Mouse (Mus musculus): ENCODE measurements around the gene Dusp6. TPM values are rescaled to one million over a fixed set of nuclear protein-coding genes. Genes with fewer than 3 reads are reported as not detected.

The Dusp6 gene
- polyA plus RNA-seq, 1 experiment from 2014 or later, result 34.4 TPM

DNA sequence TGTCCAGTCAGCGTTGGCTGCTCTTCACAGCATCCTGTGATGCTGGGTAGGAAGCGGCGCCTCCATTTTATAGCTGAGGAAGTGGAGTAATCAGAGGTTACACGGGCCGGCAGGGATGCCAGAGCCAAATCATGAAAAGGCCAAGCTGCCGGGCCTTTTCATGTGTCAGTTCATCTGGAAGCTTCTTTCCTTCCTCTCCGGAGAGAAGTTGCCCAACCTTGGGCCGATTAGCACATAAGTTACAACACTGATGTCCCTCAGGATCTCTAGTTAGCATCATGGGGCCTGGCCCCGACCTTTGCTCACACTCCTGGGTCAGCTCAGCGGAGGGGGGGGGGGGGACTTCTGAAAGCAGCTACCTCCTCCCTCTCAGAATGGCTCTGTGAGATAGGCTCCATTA, 7.4 kb downstream of the Dusp6 start:
- DNase-seq (ENCODE audit: low spot score), result no peak

DNA sequence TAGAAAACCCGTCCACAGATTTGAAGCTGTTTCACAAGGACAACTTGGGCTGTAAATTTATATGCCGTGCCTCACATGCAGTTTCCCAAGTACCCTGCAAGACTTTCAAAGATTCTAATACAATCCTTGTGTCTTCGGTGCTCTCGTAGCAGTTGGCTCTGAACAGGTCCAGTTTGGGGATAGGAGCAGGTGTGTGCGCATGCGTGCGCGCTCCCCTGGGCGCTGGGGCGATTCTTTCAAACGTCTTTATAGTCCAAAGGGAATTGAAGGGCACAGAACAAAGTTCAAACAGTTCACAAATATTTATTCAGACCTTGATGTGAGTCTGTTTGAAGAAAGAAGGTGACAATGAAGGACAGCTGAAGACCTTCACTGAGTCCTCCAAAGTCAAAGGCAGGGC, 8.0 kb downstream of the Dusp6 start:
- no peak for DNase-seq (ENCODE audit: low spot score)

- DNase-seq (ENCODE audit: low spot score), result no peak
Measured at GRCm38 (mm10) chr10:99273006-99273405, 10.0 kb downstream of the Dusp6 start.

GRCm38 (mm10) chr10:99274640-99275039, 11.6 kb downstream of the Dusp6 start:
- no peak for DNase-seq (ENCODE audit: low spot score)

DNA sequence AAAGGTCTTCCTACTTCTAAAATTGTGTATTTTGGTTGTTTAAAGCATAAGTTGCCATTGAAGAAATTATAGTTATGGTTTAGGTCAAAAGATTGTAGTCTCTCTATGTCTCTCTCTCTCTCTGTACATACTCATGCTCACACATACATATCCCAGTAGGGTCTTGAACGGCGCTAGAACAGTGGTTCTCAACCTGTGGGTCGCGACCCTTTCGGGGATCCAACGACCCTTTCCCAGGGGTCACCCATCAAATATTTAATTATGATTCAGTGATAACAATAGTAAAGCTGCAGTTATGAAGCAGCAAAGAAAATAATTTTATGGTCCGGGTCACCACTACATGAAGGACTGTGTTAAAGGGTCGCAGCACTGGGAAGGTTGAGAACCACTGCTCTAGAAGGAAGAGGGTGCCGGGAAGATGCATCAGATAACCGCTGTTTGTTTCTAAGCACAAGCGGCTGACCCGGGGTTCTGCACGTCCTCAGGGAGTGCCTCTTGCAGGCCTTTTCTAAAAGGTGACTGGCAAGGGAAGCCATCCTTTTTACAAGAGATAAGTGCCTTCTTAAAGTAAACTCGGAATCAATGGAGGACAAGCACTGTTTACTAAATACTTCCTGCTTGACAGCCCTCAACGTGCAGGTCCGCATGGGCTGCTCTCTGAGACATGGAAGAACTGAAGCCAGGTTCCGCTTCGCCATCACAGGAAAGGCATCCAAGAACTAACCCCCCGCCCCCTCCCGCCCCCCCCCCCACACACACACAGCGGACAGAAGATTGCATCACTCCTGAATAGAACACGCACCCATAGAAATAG, 16.2 kb downstream of the Dusp6 start:
- no peak for DNase-seq (ENCODE audit: low spot score)

DNA sequence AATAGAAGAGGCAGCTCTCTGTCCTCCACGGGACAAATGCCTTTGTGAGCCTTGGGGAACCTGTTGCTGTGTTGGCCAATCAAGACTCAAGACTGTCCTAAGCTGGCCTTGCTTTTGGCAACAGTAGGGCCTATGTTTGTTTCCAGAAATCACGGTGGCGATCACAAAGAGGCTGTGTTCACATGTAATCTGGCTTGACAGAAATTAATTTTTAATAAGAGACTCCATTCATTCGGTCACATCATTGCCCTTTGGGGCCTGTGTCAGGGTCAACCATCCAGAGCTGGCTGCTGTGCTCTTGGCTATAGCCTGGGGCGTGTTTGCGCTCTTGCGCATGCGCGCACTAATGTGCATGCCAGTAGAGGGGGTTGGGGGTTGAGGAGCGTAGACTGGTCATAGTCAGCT, 21.0 kb downstream of the Dusp6 start:
- no peak for DNase-seq (ENCODE audit: low spot score)

DNA sequence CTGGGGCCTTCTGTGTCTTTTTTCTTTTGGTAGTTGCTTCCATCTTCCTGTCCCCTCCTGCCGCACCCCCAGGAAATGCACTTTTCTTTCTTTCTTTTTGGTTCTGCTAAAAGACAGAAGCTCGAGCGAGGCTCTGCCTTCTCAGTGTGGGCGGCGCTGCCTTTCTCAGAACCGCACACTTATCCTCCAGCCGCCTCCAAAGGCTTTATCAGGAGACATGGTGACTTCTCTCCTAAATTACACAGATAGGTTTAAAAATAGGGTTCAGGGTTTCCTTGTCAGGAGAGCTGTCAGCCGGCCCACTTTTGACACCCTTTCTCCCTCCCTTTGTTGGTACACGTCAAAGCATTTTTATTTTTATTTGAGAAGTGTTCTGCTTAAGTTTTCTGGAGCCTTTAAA, 21.9 kb downstream of the Dusp6 start:
- DNase-seq (ENCODE audit: low spot score), result peak; percentile 38

GRCm38 (mm10) chr10:99285759-99286158, 22.7 kb downstream of the Dusp6 start:
- DNase-seq (ENCODE audit: low spot score), result no peak

- DNase-seq (ENCODE audit: low spot score), result no peak
Measured at GRCm38 (mm10) chr10:99286213-99286612, 23.2 kb downstream of the Dusp6 start.

- no peak for DNase-seq (ENCODE audit: low spot score)
Measured at GRCm38 (mm10) chr10:99286787-99287186, 23.8 kb downstream of the Dusp6 start.

- DNase-seq (ENCODE audit: low spot score), result no peak
Measured at GRCm38 (mm10) chr10:99287206-99287605, 24.2 kb downstream of the Dusp6 start.

DNA sequence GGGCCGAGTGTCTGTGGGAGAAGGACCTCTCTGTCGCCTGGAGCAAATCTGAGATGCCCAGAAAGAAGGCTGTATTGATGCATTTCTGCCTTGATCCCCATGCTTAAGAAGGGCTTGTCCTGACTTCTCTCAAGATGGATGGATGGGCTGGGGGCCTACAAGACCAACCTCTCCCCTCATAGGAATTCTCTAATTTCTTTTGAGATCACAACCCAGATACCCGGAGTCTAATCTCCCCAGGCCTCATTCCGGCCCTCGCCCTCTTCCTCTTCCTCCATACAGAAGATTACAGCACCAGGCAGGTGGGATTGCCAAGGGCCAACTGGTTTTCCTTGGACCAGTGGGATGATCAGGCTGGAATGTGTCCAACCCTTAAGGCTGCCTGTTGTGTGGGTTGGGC, 26.1 kb downstream of the Dusp6 start:
- no peak for DNase-seq (ENCODE audit: low spot score)

- no peak for DNase-seq (ENCODE audit: low spot score)
Measured at GRCm38 (mm10) chr10:99293111-99293640, 30.1 kb downstream of the Dusp6 start.

DNA sequence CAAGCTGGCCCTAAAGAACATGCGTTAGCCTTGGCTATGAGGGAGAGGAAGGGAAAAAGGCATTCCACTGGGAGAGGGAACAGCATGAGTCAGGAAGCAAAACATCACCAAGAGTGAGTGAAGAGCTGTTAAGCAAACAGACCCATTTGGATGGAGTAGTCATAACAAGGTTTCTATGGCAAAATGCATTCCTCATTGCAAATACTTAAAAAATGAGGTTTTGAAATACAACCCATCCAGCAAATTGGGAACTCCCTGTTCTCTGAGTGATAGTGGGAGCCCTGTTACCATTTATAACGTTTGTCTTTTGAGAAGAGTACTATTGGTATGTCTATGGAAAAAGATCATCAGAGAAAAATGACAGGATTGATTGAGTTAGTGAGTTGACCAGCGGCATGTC, 34.7 kb downstream of the Dusp6 start:
- DNase-seq (ENCODE audit: low spot score), result no peak

DNA sequence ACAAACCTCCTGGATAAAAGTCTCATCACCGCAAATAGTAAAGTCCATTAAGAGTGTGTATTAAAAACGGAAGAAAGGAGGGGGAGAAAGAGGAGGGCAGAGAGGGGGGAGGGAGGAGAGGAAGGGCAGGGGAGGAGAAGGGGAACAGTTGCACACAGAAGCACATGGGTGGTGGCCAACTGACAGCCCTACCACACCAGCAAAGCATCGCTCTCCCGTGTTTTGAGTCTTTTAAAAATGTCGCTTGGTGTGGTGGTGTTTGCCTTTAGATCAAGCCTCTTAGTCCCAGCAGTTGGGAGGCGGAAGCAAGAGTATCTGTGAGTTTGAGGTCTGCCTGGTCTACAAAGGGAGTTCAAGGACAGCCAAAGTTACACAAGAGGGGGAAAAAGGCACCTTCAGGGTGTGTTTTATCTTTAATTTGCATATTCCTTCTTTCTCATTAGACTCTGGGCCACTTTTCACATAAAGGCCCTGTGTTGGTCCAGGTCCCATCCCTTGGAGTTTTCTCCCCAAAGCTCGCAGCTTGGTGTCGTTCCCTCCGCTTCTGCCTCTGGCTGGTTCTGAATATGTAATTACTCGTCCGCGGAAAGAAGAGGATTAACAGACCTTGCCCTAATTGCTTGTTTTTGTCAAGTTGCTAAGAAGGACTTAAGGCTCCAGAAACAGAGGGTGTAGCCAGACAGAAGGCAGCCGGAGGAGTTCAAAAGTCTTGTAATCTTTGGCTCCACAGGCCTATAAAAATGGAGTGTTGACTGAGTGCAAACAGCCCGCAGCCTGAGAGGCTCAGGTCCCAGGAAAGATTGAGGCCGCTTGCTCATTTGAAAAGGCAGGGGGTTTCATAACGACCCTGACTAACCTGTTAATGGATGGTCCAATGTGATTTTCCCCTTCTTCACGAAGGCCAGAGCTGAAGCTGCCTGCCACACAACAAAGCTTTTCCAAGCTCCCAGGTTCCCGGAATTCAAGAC, 35.6 kb downstream of the Dusp6 start:
- DNase-seq (ENCODE audit: low spot score), result no peak

DNA sequence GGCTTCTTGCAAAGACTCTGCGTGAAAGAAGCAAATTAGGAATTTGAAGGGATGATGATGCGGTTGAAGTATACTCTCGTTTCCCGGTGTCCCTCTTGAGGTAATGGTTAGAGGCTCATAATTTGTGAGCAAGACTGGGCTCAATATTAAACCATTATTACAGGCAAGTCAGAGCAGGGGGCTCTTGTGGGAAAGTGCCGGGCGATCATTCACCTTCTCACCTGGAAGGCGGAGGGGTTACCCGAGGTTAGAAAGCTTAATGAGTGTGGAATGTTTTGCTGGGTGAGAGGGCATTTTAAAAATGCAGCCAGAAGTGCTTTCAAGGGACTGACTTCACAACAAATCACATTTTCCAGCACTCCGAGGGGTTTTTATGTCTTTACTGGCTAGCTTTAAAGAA, 36.3 kb downstream of the Dusp6 start:
- DNase-seq (ENCODE audit: low spot score), result no peak

DNA sequence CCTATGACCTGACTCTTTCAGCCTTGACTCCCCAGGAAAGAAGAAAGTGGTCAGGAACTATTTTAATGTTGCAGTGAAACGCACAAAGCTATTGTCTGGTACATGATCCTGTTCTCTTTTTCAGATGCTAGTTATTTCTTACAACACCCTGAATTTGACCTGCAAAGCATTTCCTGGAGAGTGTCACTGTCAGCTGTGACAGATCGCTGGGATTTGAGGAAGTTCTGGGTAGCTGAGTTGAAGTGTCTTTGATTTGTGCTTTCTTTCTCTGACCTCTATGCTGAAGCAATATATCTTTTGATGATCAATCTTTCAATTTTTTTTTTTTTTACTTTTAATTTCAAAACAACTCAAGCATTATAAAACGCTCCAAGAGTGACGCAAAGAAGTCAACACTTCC, 39.0 kb downstream of the Dusp6 start:
- no peak for DNase-seq (ENCODE audit: low spot score)

DNA sequence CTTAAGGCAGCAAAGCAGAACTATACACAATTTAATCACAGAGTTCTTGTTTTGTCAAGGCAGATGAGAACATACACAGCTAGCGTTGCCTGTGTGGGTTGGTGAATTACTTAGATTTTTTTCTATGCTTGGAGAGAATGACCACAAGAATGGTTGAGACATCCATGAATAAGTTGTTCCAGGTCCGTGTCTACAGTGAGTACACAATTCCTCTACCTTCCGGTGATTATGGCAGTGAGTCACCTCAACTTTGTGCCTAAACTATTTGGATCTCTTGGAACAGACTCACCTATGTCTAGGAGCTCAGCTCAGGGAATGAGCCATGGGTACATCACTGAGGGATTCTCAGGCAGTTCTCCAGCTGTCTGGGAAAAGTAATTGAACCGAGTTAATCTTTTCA, 45.8 kb downstream of the Dusp6 start:
- no peak for DNase-seq (ENCODE audit: low spot score)

- no peak for DNase-seq (ENCODE audit: low spot score)
Measured at GRCm38 (mm10) chr10:99309617-99310016, 46.6 kb downstream of the Dusp6 start.

DNA sequence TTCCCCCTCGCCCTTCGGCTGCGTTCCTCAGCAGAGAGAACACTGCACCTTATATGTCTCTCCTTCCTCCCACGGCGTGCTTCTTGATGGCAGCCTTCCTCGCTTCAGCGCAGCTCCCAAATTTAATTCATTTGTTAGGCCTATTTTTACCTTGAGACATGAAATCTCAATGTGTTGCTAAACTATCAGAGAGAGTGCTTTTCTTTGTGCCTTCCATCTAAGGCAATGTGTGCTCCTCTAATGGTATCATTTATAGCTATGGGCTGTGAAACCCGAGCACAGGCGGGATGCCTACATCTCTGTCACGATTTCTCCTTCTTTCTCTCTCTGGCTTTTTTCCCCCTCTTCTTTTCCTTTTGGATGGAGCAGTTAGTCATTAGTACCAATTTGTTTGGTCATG, 47.2 kb downstream of the Dusp6 start:
- DNase-seq (ENCODE audit: low spot score), result no peak

DNA sequence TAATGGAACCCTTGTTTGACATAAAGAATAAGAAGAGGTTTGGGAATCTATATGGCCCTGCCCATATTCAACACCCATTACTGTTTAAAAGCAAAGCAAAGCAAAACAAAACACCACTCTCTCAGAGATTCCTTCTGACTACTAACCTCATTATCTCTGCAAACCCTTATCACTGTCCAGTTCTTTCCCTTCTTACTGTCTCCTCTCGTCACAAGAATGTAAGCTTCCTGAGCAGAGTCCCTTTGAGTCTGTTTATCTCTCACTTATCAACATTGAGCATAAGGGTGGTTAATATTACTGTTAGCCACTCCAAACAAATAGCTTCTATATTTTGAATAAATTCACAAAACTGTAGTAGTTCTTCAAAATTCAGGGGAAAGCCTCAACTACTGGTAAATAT, 48.9 kb downstream of the Dusp6 start:
- DNase-seq (ENCODE audit: low spot score), result no peak

DNA sequence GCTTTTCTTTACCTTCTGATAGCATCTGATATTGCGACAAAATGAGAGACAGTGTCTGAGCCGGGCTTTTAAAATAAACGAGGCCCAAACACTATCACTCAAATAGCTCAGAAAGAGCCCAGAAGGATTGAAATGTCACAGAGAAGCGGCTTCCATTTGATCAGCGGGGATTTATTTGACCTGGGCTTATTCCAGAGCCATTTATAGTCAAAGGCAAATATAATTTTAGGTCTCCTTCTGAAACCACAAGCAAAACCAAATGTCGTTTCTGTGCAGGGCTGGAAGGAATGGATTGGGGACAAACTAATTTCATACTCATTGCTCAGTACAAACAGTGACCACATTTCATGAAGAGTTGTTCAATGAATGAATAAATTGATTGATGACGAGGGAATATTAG, 51.3 kb downstream of the Dusp6 start:
- DNase-seq (ENCODE audit: low spot score), result no peak
